Mouse (Mus musculus) adrenal gland, postnatal 25 days (tissue): ENCODE data around the gene Itm2a. TPM values are rescaled to one million over a fixed set of nuclear protein-coding genes. Genes with fewer than 3 reads are reported as not detected.

Source experiments
- DNase-seq: peaks from one replicate; pipeline ENCODE4 v3.0.0; 2021; ENCODE audit warnings: mixed read lengths
- long read RNA-seq: library from polyadenylated mRNA; stranded (forward); transcript quantifications from one replicate; pipeline ENCODE4 v2.0.0, GENCODE M21; 2021
- total RNA-seq: library from RNA; stranded (reverse); gene quantifications from 2 replicates; pipeline ENCODE4 v1.2.3, GENCODE M21; 2021

The Itm2a gene
- 4.5 and 5.1 TPM in 2 replicates for total RNA-seq
- long read RNA-seq, transcript Itm2a-201 (6 exons, 1,744 nt), result major isoform, 19 of 20 reads
- long read RNA-seq, partial matches to known transcripts, result 1 of 20 reads
- long read RNA-seq, other reads (novel, unspliced or antisense), result 0 of 20 reads

GRCm38 (mm10) chrX:107402915-107403912, at the start of gene Itm2a:
TSS of gene Itm2a (minus strand) at chrX:107403376.
- peak; percentile 3 for DNase-seq

- no peak for DNase-seq
These were observed 32.7 kb upstream of the Itm2a start for GRCm38 (mm10) chrX:107435887-107436286.

GRCm38 (mm10) chrX:107421304-107421703, 18.1 kb upstream of the Itm2a start:
- no peak for DNase-seq

GRCm38 (mm10) chrX:107417345-107417744, 14.2 kb upstream of the Itm2a start:
- DNase-seq, result no peak

GRCm38 (mm10) chrX:107415999-107416398, 12.8 kb upstream of the Itm2a start:
- no peak for DNase-seq

- DNase-seq, result peak; percentile 4
These were observed 695 bp downstream of the Itm2a start for GRCm38 (mm10) chrX:107402481-107402880.

- DNase-seq, result no peak
These were observed 4.1 kb downstream of the Itm2a start for GRCm38 (mm10) chrX:107399087-107399486.

- DNase-seq, result no peak
These were observed 9.9 kb downstream of the Itm2a start for GRCm38 (mm10) chrX:107393256-107393655.

- DNase-seq, result no peak
These were observed 27.8 kb downstream of the Itm2a start for GRCm38 (mm10) chrX:107375329-107375728.

Other genes starting within 250 kb of the Itm2a start
- not detected in 2 replicates for gene Gpr174, start 147.5 kb downstream of the Itm2a start, total RNA-seq